8 mouse cellular contexts compared by ENCODE assay signal in the genomic region with DNA sequence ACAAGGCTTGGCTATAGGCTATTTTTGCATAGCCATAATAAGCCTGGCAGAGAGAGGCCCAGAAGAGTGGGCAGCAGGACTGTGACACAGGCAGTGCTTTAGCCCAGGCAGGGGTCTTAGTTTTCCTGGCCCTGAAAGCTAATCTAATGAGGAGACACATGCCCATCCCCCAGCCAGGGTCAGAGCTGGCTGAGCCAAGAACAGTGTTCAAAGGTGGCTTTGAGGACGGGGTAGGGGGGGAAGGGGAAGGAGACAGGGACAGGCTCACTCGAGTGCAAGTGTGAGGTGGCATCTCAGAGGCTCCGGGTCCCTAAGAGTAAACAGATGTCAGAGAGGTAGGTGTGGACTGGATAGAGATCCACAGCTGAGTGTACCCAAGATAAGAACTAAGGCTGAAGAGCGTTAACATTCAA. TPM values are rescaled to one million over a fixed set of nuclear protein-coding genes. Genes with fewer than 3 reads are reported as not detected.
DNase-seq lines count a peak whose midpoint lies in the region; ATAC-seq and TF ChIP-seq lines count a peak whose summit lies in the region.

No protein-coding gene starts in this region.

- no peak for ATAC-seq in limb, embryonic 13.5 days (ENCODE audit: low FRiP score, low read depth)
- no peak for ATAC-seq in stomach, embryonic 14.5 days (ENCODE audit: insufficient number of reproducible peaks, insufficient read depth, low FRiP score, low read depth)
- no peak for ATAC-seq in erythroid progenitor cell, adult 5-6 weeks (replicated peaks; ENCODE audit: low FRiP score, poor library complexity, severe bottlenecking)

- WGBS in bone marrow, adult 2 months = 6% methylated on average over 4 of the region's 4 CpGs
- 5% methylated on average over 4 of the region's 4 CpGs for WGBS in hindbrain, embryonic 10.5 days
- 4% methylated on average over 4 of the region's 4 CpGs for WGBS in limb, embryonic 13.5 days
- WGBS in stomach, embryonic 14.5 days = 5% methylated on average over 4 of the region's 4 CpGs

- H3K9ac ChIP-seq in limb, embryonic 13.5 days = peak overlapping the region; percentile 53; the same call in 1 of the 2 replicates
- no peak overlapping the region; the same call in 1 of the 2 replicates for H3K9ac ChIP-seq in stomach, embryonic 14.5 days (replicated peaks; ENCODE audit: low read depth, low read length)

- peaks cover 14% of the 10 kb centered on the region for H3K4me1 ChIP-seq in bone marrow, adult 2 months (ENCODE audit: control insufficient read depth, insufficient read depth, low read length)
- peaks cover 87% of the 10 kb centered on the region for H3K4me1 ChIP-seq in hindbrain, embryonic 10.5 days (replicated peaks)
- H3K4me1 ChIP-seq in limb, embryonic 13.5 days = peaks cover 78% of the 10 kb centered on the region
- peaks cover 59% of the 10 kb centered on the region for H3K4me1 ChIP-seq in stomach, embryonic 14.5 days (ENCODE audit: control insufficient read depth, insufficient read depth, low read length)

- H3K27ac ChIP-seq in bone marrow, adult 2 months (ENCODE audit: control insufficient read depth, insufficient read depth, low read depth, low read length, poor library complexity) = peak overlapping the region; percentile 96
- peak overlapping the region; percentile 90 for H3K27ac ChIP-seq in hindbrain, embryonic 10.5 days
- peak overlapping the region; percentile 88 for H3K27ac ChIP-seq in limb, embryonic 13.5 days
- peak overlapping the region; percentile 89 for H3K27ac ChIP-seq in stomach, embryonic 14.5 days (ENCODE audit: low read length)

- no peak for TF ChIP-seq POLR2A in bone marrow, adult 2 months (IDR thresholded peaks at IDR 0.05; ENCODE audit: borderline replicate concordance, control insufficient read depth, low read depth, low read length)

- H3K27me3 ChIP-seq in hindbrain, embryonic 10.5 days (ENCODE audit: insufficient read depth, poor library complexity, severe bottlenecking) = peaks cover 18% of the 10 kb centered on the region
- H3K27me3 ChIP-seq in limb, embryonic 13.5 days = no peaks in the 10 kb centered on the region
- no peaks in the 10 kb centered on the region for H3K27me3 ChIP-seq in stomach, embryonic 14.5 days (ENCODE audit: control insufficient read depth, insufficient read depth, low read length)

- TF ChIP-seq CTCF in bone marrow, adult 2 months (IDR thresholded peaks at IDR 0.05; ENCODE audit: control insufficient read depth, insufficient read depth, low read length) = no peak

- no peak overlapping the region for H3K4me3 ChIP-seq in bone marrow, adult 2 months (replicated peaks; ENCODE audit: control insufficient read depth, low read depth, low read length)
- peak overlapping the region; percentile 69 for H3K4me3 ChIP-seq in hindbrain, embryonic 10.5 days
- H3K4me3 ChIP-seq in limb, embryonic 13.5 days = peak overlapping the region; percentile 70
- H3K4me3 ChIP-seq in stomach, embryonic 14.5 days (ENCODE audit: low read depth, low read length) = peak overlapping the region; percentile 68; the same call in 1 of the 2 replicates

- no peaks in the 10 kb centered on the region for H3K36me3 ChIP-seq in hindbrain, embryonic 10.5 days
- no peaks in the 10 kb centered on the region for H3K36me3 ChIP-seq in limb, embryonic 13.5 days
- no peaks in the 10 kb centered on the region for H3K36me3 ChIP-seq in stomach, embryonic 14.5 days (ENCODE audit: control insufficient read depth, insufficient read depth, low read length)

- peak overlapping the region; percentile 99 for H3K4me2 ChIP-seq in limb, embryonic 13.5 days (replicated peaks)
- peak overlapping the region; percentile 95 for H3K4me2 ChIP-seq in stomach, embryonic 14.5 days (replicated peaks; ENCODE audit: low read depth, low read length)

- H3K9me3 ChIP-seq in hindbrain, embryonic 10.5 days = no peaks in the 10 kb centered on the region
- no peaks in the 10 kb centered on the region for H3K9me3 ChIP-seq in limb, embryonic 13.5 days
- no peaks in the 10 kb centered on the region for H3K9me3 ChIP-seq in stomach, embryonic 14.5 days (ENCODE audit: control insufficient read depth, low read depth, low read length)

- peak; percentile 27 to 42 for DNase-seq in cerebellum, postnatal 14 days
- DNase-seq in cerebellum, adult 8-10 months = no peak
- peak; percentile 31 for DNase-seq in hindbrain, embryonic 10.5 days (ENCODE audit: low spot score)
- DNase-seq in urinary bladder, postnatal 14 days (ENCODE audit: low spot score) = no peak

RNA-seq across cellular contexts. Expression of gene Csrnp1, which starts 3.7 kb away (rescaled TPM):
- polyA plus RNA-seq in bone marrow, adult 2 months (2011; ENCODE audit: insufficient read depth, insufficient read length, low replicate concordance, missing spikeins) = 6.4 and 19.5 TPM in 2 replicates
- polyA plus RNA-seq in hindbrain, embryonic 10.5 days (2016; fragmentation: Nextera tagmentation; extraction: Ambion mirVana) = 3.5 and 4.6 TPM in 2 replicates
- 4.5 and 6.4 TPM in 2 replicates for polyA plus RNA-seq in limb, embryonic 13.5 days (2015; fragmentation: Nextera tagmentation; extraction: Ambion mirVana)
- 2.5 and 3.2 TPM in 2 replicates for polyA plus RNA-seq in stomach, embryonic 14.5 days (2014; fragmentation: Nextera tagmentation; extraction: Ambion mirVana)
- 2.1 and 2.2 TPM in 2 replicates for total RNA-seq in erythroid progenitor cell, adult 5-6 weeks (2015; ENCODE audit: low replicate concordance)
- total RNA-seq in erythroid progenitor cell, adult 5-6 weeks (2017; ENCODE audit: low replicate concordance) = 1.4 and 3.0 TPM in 2 replicates

RNA-seq across cellular contexts. Expression of gene Xirp1, which starts 42.6 kb away (rescaled TPM):
- polyA plus RNA-seq in bone marrow, adult 2 months (2011; ENCODE audit: insufficient read depth, insufficient read length, low replicate concordance, missing spikeins) = not detected in 2 replicates
- polyA plus RNA-seq in hindbrain, embryonic 10.5 days (2016; fragmentation: Nextera tagmentation; extraction: Ambion mirVana) = 0.05 and 0.44 TPM in 2 replicates
- 0.70 and 1.0 TPM in 2 replicates for polyA plus RNA-seq in limb, embryonic 13.5 days (2015; fragmentation: Nextera tagmentation; extraction: Ambion mirVana)
- 0.07 and 0.08 TPM in 2 replicates for polyA plus RNA-seq in stomach, embryonic 14.5 days (2014; fragmentation: Nextera tagmentation; extraction: Ambion mirVana)
- not detected in 2 replicates for total RNA-seq in erythroid progenitor cell, adult 5-6 weeks (2015; ENCODE audit: low replicate concordance)
- total RNA-seq in erythroid progenitor cell, adult 5-6 weeks (2017; ENCODE audit: low replicate concordance) = not detected in 2 replicates

RNA-seq across cellular contexts. Expression of gene Ttc21a, which starts 43.4 kb away (rescaled TPM):
- polyA plus RNA-seq in bone marrow, adult 2 months (2011; ENCODE audit: insufficient read depth, insufficient read length, low replicate concordance, missing spikeins) = 1.5 and 5.0 TPM in 2 replicates
- 0.71 and 1.4 TPM in 2 replicates for polyA plus RNA-seq in hindbrain, embryonic 10.5 days (2016; fragmentation: Nextera tagmentation; extraction: Ambion mirVana)
- polyA plus RNA-seq in limb, embryonic 13.5 days (2015; fragmentation: Nextera tagmentation; extraction: Ambion mirVana) = 0.18 and 0.20 TPM in 2 replicates
- 0.09 TPM in 1 of 2 replicates, not detected in the other for polyA plus RNA-seq in stomach, embryonic 14.5 days (2014; fragmentation: Nextera tagmentation; extraction: Ambion mirVana)
- 2.1 TPM in 1 of 2 replicates, not detected in the other for total RNA-seq in erythroid progenitor cell, adult 5-6 weeks (2015; ENCODE audit: low replicate concordance)
- total RNA-seq in erythroid progenitor cell, adult 5-6 weeks (2017; ENCODE audit: low replicate concordance) = 1.5 TPM in 1 of 2 replicates, not detected in the other

RNA-seq across cellular contexts. Expression of gene Gorasp1, which starts 43.4 kb away (rescaled TPM):
- 2.7 and 4.6 TPM in 2 replicates for polyA plus RNA-seq in bone marrow, adult 2 months (2011; ENCODE audit: insufficient read depth, insufficient read length, low replicate concordance, missing spikeins)
- polyA plus RNA-seq in hindbrain, embryonic 10.5 days (2016; fragmentation: Nextera tagmentation; extraction: Ambion mirVana) = 27.8 and 29.6 TPM in 2 replicates
- 29.5 and 31.5 TPM in 2 replicates for polyA plus RNA-seq in limb, embryonic 13.5 days (2015; fragmentation: Nextera tagmentation; extraction: Ambion mirVana)
- polyA plus RNA-seq in stomach, embryonic 14.5 days (2014; fragmentation: Nextera tagmentation; extraction: Ambion mirVana) = 20.9 and 29.5 TPM in 2 replicates
- total RNA-seq in erythroid progenitor cell, adult 5-6 weeks (2015; ENCODE audit: low replicate concordance) = 2.5 and 4.2 TPM in 2 replicates
- total RNA-seq in erythroid progenitor cell, adult 5-6 weeks (2017; ENCODE audit: low replicate concordance) = 0.90 and 2.3 TPM in 2 replicates

Comparison
In these comparisons a context has a peak if more than half of its experiments do, and no peak if none do; other contexts are left out.
1. DNase-seq: peak in cerebellum, postnatal 14 days (2 of 2) and hindbrain, embryonic 10.5 days (single experiment); none in cerebellum, adult 8-10 months (single experiment) and urinary bladder, postnatal 14 days (single experiment).
2. Peak in every context shown above with its lines, with median percentiles within 50 percentile points of each other: H3K27ac ChIP-seq.